Mouse (Mus musculus): ENCODE results near the gene Cox15. TPM values are rescaled to one million over a fixed set of nuclear protein-coding genes. Genes with fewer than 3 reads are reported as not detected.

Cox15 gene
- 10 to 100 TPM; 11.7 to 15.6 TPM for total RNA-seq (2023)

DNA sequence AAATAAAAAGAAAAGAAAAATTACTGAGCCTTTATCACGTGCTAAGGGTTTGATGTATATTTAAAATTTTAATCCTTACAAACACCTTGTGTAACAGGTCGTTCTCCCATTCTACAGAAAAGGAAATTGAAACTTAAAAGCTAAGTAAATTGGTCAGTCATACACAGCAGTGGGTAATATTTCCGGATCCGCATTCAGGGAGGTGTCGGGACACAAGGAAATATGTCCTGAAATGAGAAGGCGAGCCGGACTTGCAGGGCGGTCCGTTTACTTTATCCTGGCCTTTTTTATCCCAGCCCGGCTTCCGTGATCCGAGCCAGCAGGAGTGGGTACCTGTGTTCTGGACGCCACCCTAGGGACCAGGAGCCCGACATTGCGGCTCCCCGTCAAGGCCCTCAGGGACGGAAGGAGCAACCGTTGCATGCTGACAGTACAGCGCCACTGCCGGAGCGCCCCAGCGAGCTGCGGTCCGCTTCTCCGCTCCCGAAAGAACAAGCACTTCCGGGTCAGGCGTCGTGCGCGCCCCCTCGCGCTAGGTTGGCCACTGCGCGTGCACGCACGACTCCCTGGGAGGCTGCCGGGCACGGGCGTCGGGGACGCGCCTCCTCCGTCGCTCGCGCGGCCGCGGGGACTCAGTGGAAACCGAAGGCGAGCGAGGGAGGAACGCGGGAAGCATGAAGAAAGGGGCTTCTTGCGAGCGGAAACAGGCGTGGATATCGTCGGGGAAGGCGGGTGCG lies at the start of gene Cox15, which contains the start of gene Cutc:
Gene Cox15, minus strand, starts transcription at position 512 of the 737 bp plus-strand sequence.
Gene Cutc, plus strand, starts transcription at position 508 of the 737 bp plus-strand sequence.

DNA sequence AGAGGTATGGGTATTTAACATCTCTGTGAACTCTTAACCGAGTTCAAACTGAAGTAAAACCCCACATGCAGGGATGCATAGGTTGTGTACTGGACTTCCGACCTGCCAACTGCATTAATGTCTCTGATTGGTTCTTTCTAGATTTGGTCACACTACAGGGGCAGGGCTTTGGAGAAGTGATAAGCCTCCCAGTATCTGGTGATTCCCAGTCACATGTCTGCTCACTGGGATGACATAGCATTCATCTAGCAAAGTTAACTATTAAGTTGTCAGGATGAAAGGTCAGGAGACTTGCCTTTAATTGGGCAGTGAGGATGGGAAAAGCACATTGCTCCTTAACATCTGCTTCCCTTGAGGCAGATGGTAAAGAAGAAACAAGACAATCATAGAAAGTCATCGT lies 29.2 kb upstream of the Cox15 start, which contains the start of gene Abcc2:
Gene Abcc2, plus strand, starts transcription at position 213 of the 400 bp plus-strand sequence.

GRCm38 (mm10) chr19:43689419-43690246 lies 63.2 kb downstream of the Cox15 start, which contains the start of gene Entpd7:
Entpd7 (plus strand) TSS chr19:43689672.

Other genes with a start within 250 kb of the Cox15 start
- gene Got1, start 228.4 kb downstream of the Cox15 start, total RNA-seq (2023) = 10 to 100 TPM; 29.8 to 43.0 TPM
- gene Nkx2-3, start 140.7 kb downstream of the Cox15 start, total RNA-seq (2023) = not detected
- gene Slc25a28, start 78.1 kb downstream of the Cox15 start, total RNA-seq (2023) = 10 to 100 TPM; 77.9 to 86.0 TPM
- gene Entpd7, start 63.3 kb downstream of the Cox15 start, total RNA-seq (2023) = 10 to 100 TPM; 36.3 to 39.2 TPM
- gene Cutc, start within 50 bp of the Cox15 start, total RNA-seq (2023) = 10 to 100 TPM; 13.5 to 19.3 TPM
- 1 to 10 TPM in 1 of 2 experiments, under 1 TPM in 1; 0.37 to 1.0 TPM for gene Abcc2, start 29.2 kb upstream of the Cox15 start, total RNA-seq (2023)
- 10 to 100 TPM; 10.1 to 10.3 TPM for gene Dnmbp, start 187.2 kb upstream of the Cox15 start, total RNA-seq (2023)
- gene Cpn1, start 233.6 kb upstream of the Cox15 start, total RNA-seq (2023) = not detected